Mouse (Mus musculus): ENCODE data around the gene Baiap2. TPM values are rescaled to one million over a fixed set of nuclear protein-coding genes. Genes with fewer than 3 reads are reported as not detected.
A peak's percentile ranks its signal among the peaks of the same experiment; 100 is the strongest.

Gene Baiap2
- total and polyA plus RNA-seq, 2 experiments from 2014 or later = 18.0 to 32.7 TPM

GRCm38 (mm10) chr11:120002634-120003220 lies 60.2 kb downstream of the Baiap2 start:
- Histone ChIP-seq H3K9me3 (ENCODE audit: low read length) (no peaks in the 10 kb centered on the region), H3K4me2 (ENCODE audit: low read depth, low read length, poor library complexity, severe bottlenecking) (no peak overlapping the region), H3K27ac (ENCODE audit: low read depth, low read length) (no peak overlapping the region), H3K36me3 (ENCODE audit: insufficient read depth, low read length) (peaks cover 28% of the 10 kb centered on the region), H3K4me1 (ENCODE audit: insufficient read depth, low read length) (no peaks in the 10 kb centered on the region), H3K4me3 (ENCODE audit: low read depth, low read length) (no peak overlapping the region), H3K27me3 (ENCODE audit: insufficient read depth, low read length) (no peaks in the 10 kb centered on the region), H3K9ac (replicated peaks; ENCODE audit: low read length, poor library complexity, severe bottlenecking) (no peak overlapping the region)
- TF ChIP-seq CTCF (IDR thresholded peaks at IDR 0.05) = no peak
- 90% methylated on average over 7 of the region's 7 CpGs for WGBS
- no peak for ATAC-seq (ENCODE audit: low FRiP score)
- no peak for DNase-seq (ENCODE audit: low spot score)

GRCm38 (mm10) chr11:120005434-120006317 lies 63.1 kb downstream of the Baiap2 start:
- TF ChIP-seq CTCF (IDR thresholded peaks at IDR 0.05) = no peak
- ATAC-seq (ENCODE audit: low FRiP score) (no peak), DNase-seq (ENCODE audit: low spot score) (no peak)
- no peak overlapping the region for H3K4me3 ChIP-seq (ENCODE audit: low read depth, low read length)
- H3K27me3 ChIP-seq (ENCODE audit: insufficient read depth, low read length) = no peaks in the 10 kb centered on the region
- no peak overlapping the region for H3K27ac ChIP-seq (ENCODE audit: low read depth, low read length)
- no peaks in the 10 kb centered on the region for H3K4me1 ChIP-seq (ENCODE audit: insufficient read depth, low read length)
- H3K36me3 ChIP-seq (ENCODE audit: insufficient read depth, low read length) = peaks cover 54% of the 10 kb centered on the region
- WGBS = 89% methylated on average over 18 of the region's 18 CpGs
- H3K9ac ChIP-seq (replicated peaks; ENCODE audit: low read length, poor library complexity, severe bottlenecking) = no peak overlapping the region
- H3K4me2 ChIP-seq (ENCODE audit: low read depth, low read length, poor library complexity, severe bottlenecking) = no peak overlapping the region
- H3K9me3 ChIP-seq (ENCODE audit: low read length) = no peaks in the 10 kb centered on the region

GRCm38 (mm10) chr11:120007496-120008080 lies 65.0 kb downstream of the Baiap2 start:
- no peaks in the 10 kb centered on the region for H3K9me3 ChIP-seq (ENCODE audit: low read length)
- H3K36me3 ChIP-seq (ENCODE audit: insufficient read depth, low read length) = peaks cover 69% of the 10 kb centered on the region
- H3K4me3 ChIP-seq (ENCODE audit: low read depth, low read length) = no peak overlapping the region
- no peaks in the 10 kb centered on the region for H3K27me3 ChIP-seq (ENCODE audit: insufficient read depth, low read length)
- DNase-seq (ENCODE audit: low spot score) = no peak
- ATAC-seq (ENCODE audit: low FRiP score) = no peak
- no peak overlapping the region for H3K4me2 ChIP-seq (ENCODE audit: low read depth, low read length, poor library complexity, severe bottlenecking)
- no peaks in the 10 kb centered on the region for H3K4me1 ChIP-seq (ENCODE audit: insufficient read depth, low read length)
- no peak overlapping the region for H3K9ac ChIP-seq (replicated peaks; ENCODE audit: low read length, poor library complexity, severe bottlenecking)
- no peak overlapping the region for H3K27ac ChIP-seq (ENCODE audit: low read depth, low read length)
- 70% methylated on average over 4 of the region's 4 CpGs for WGBS
- peak; percentile 28 for TF ChIP-seq CTCF (IDR thresholded peaks at IDR 0.05)

- Histone ChIP-seq H3K4me1 (ENCODE audit: insufficient read depth, low read length) (0 out of 2 replicates have a peak, but pooled peaks cover 3% of the 10 kb centered on the region), H3K27me3 (ENCODE audit: insufficient read depth, low read length) (no peaks in the 10 kb centered on the region), H3K27ac (ENCODE audit: low read depth, low read length) (no peak overlapping the region), H3K9me3 (ENCODE audit: low read length) (no peaks in the 10 kb centered on the region), H3K9ac (replicated peaks; ENCODE audit: low read length, poor library complexity, severe bottlenecking) (no peak overlapping the region), H3K4me2 (ENCODE audit: low read depth, low read length, poor library complexity, severe bottlenecking) (no peak overlapping the region), H3K36me3 (ENCODE audit: insufficient read depth, low read length) (peaks cover 72% of the 10 kb centered on the region), H3K4me3 (ENCODE audit: low read depth, low read length) (no peak overlapping the region)
- DNase-seq (ENCODE audit: low spot score) (no peak), ATAC-seq (ENCODE audit: low FRiP score) (no peak)
- 91% methylated on average over 1 of the region's 1 CpGs for WGBS
- no peak for TF ChIP-seq CTCF (IDR thresholded peaks at IDR 0.05)
Observed at GRCm38 (mm10) chr11:120008501-120008900, 65.9 kb downstream of the Baiap2 start.

- WGBS = 88% methylated on average over 8 of the region's 8 CpGs
- TF ChIP-seq CTCF (IDR thresholded peaks at IDR 0.05) = no peak
- H3K9me3 ChIP-seq (ENCODE audit: low read length) = no peaks in the 10 kb centered on the region
- H3K4me2 ChIP-seq (ENCODE audit: low read depth, low read length, poor library complexity, severe bottlenecking) = no peak overlapping the region
- H3K4me3 ChIP-seq (ENCODE audit: low read depth, low read length) = no peak overlapping the region
- H3K9ac ChIP-seq (replicated peaks; ENCODE audit: low read length, poor library complexity, severe bottlenecking) = no peak overlapping the region
- ATAC-seq (ENCODE audit: low FRiP score) (no peak), DNase-seq (ENCODE audit: low spot score) (no peak)
- H3K36me3 ChIP-seq (ENCODE audit: insufficient read depth, low read length) = peaks cover 74% of the 10 kb centered on the region
- H3K4me1 ChIP-seq (ENCODE audit: insufficient read depth, low read length) = 0 out of 2 replicates have a peak, but pooled peaks cover 4% of the 10 kb centered on the region
- H3K27me3 ChIP-seq (ENCODE audit: insufficient read depth, low read length) = no peaks in the 10 kb centered on the region
- H3K27ac ChIP-seq (ENCODE audit: low read depth, low read length) = no peak overlapping the region
Observed at GRCm38 (mm10) chr11:120008956-120009355, 66.4 kb downstream of the Baiap2 start.

- peaks cover 72% of the 10 kb centered on the region for H3K36me3 ChIP-seq (ENCODE audit: insufficient read depth, low read length)
- 82% methylated on average over 20 of the region's 20 CpGs for whole genome bisulfite sequencing
Observed at GRCm38 (mm10) chr11:120009937-120010336, 67.4 kb downstream of the Baiap2 start.

More at GRCm38 (mm10) chr11:120009937-120010336, 67.4 kb downstream of the Baiap2 start:
- DNase-seq (ENCODE audit: low spot score) (no peak), ATAC-seq (ENCODE audit: low FRiP score) (no peak)
- Histone ChIP-seq H3K27ac (ENCODE audit: low read depth, low read length) (no peak overlapping the region), H3K4me3 (ENCODE audit: low read depth, low read length) (no peak overlapping the region), H3K9ac (replicated peaks; ENCODE audit: low read length, poor library complexity, severe bottlenecking) (no peak overlapping the region), H3K4me2 (ENCODE audit: low read depth, low read length, poor library complexity, severe bottlenecking) (no peak overlapping the region), H3K27me3 (ENCODE audit: insufficient read depth, low read length) (no peaks in the 10 kb centered on the region), H3K9me3 (ENCODE audit: low read length) (no peaks in the 10 kb centered on the region), H3K4me1 (ENCODE audit: insufficient read depth, low read length) (0 out of 2 replicates have a peak, but pooled peaks cover 4% of the 10 kb centered on the region)
- no peak for TF ChIP-seq CTCF (IDR thresholded peaks at IDR 0.05)

Measured in midbrain, postnatal 0 days (tissue).